Mouse (Mus musculus) lung, embryonic 14.5 days (tissue): ENCODE data around the gene Bmi1. TPM values are rescaled to one million over a fixed set of nuclear protein-coding genes. Genes with fewer than 3 reads are reported as not detected.

Source experiments
- ATAC-seq: fragments of 200-750 bp; cut with Nextera tagmentation; 2 replicates; pipeline ENCODE4 v1.8.0; 2017; ENCODE audit warnings: mild to moderate bottlenecking, moderate TSS enrichment, moderate library complexity; ENCODE audit not compliant: insufficient read depth
- DNase-seq: peaks from one replicate; pipeline ENCODE4 v3.0.0-alpha.2; 2015
- H3K27ac ChIP-seq: fragments of 300-500 bp; sonication (generic); 2 replicates; pipeline ENCODE4 v1.5.1; 2014; ENCODE audit warnings: low read depth, mild to moderate bottlenecking, moderate library complexity
- H3K27me3 ChIP-seq: fragments of 300-500 bp; sonication (generic); 2 replicates; pipeline ENCODE4 v1.6.1; 2014; ENCODE audit warnings: low read length, control low read depth; ENCODE audit not compliant: insufficient read depth
- H3K36me3 ChIP-seq: fragments of 300-500 bp; sonication (generic); 2 replicates; pipeline ENCODE4 v1.6.1; 2014; ENCODE audit warnings: control low read depth; ENCODE audit not compliant: insufficient read depth
- H3K4me1 ChIP-seq: fragments of 300-500 bp; sonication (generic); 2 replicates; pipeline ENCODE4 v1.6.1; 2014; ENCODE audit warnings: antibody characterized with exemption, control low read depth; ENCODE audit not compliant: insufficient read depth
- H3K4me2 ChIP-seq: fragments of 300-500 bp; sonication (generic); 2 replicates; pipeline ENCODE4 v1.6.1; 2014; ENCODE audit warnings: mild to moderate bottlenecking
- H3K4me3 ChIP-seq: fragments of 300-500 bp; sonication (generic); 2 replicates; pipeline ENCODE4 v1.5.1; 2014; ENCODE audit warnings: low read depth, low read length
- H3K9ac ChIP-seq: fragments of 300-500 bp; sonication (generic); 2 replicates; pipeline ENCODE4 v1.6.1; 2014
- H3K9me3 ChIP-seq: fragments of 300-500 bp; sonication (generic); 2 replicates; pipeline ENCODE4 v1.6.1; 2016; ENCODE audit warnings: low read depth, low read length, control low read depth
- CTCF ChIP-seq: IDR thresholded peaks from 2 replicates; pipeline ENCODE4 v1.5.1; 2016; ENCODE audit warnings: antibody characterized with exemption, low read depth
- WGBS: fragments of 180-500 bp; shearing (Covaris S2); extraction: QIAGEN DNeasy Blood & Tissue Kit; methylation state at CpG from one replicate; pipeline ENCODE4 v1.1.7; 2014; 5-methylcytosine and 5-hydroxymethylcytosine counted together
- polyA plus RNA-seq: library from polyadenylated mRNA; unstranded; fragments of >200 nt; fragmentation: Nextera tagmentation; extraction: Ambion mirVana; gene quantifications from 2 replicates; pipeline ENCODE4 v1.2.1, GENCODE M21; 2014

The Bmi1 gene
- 33.4 and 33.8 TPM in 2 replicates for polyA plus RNA-seq

- peak within 1 kb of the TSS; percentile 81 for H3K4me3 ChIP-seq
- DNase-seq (peak; percentile 80), ATAC-seq (peak; percentile 68)
- TF ChIP-seq CTCF, result no peak
- H3K4me2 ChIP-seq, result peak within 1 kb of the TSS; percentile 84
- no peaks in the 10 kb centered on the region for H3K9me3 ChIP-seq
- peaks cover 20% of the 10 kb centered on the region for H3K27me3 ChIP-seq
- H3K9ac ChIP-seq, result peak within 1 kb of the TSS; percentile 92
- H3K27ac ChIP-seq, result peak within 1 kb of the TSS; percentile 93
- no peaks in the 10 kb centered on the region for H3K4me1 ChIP-seq
- H3K36me3 ChIP-seq, result peaks cover 5% of the 10 kb centered on the region; the same call in 1 of the 2 replicates
- WGBS, result under 1% methylated on average over 59 of the region's 77 CpGs
Measured at GRCm38 (mm10) chr2:18676936-18677491, at the start of gene Bmi1. Gene Bmi1, plus strand, starts transcription at chr2:18677018.

GRCm38 (mm10) chr2:18630547-18630946 lies 46.3 kb upstream of the Bmi1 start:
- Histone ChIP-seq H3K27ac (no peak overlapping the region), H3K9me3 (no peaks in the 10 kb centered on the region), H3K4me1 (no peaks in the 10 kb centered on the region), H3K4me2 (no peak overlapping the region), H3K27me3 (no peaks in the 10 kb centered on the region), H3K4me3 (no peak overlapping the region), H3K36me3 (no peaks in the 10 kb centered on the region), H3K9ac (no peak overlapping the region)
- ATAC-seq (no peak), DNase-seq (no peak)
- no peak for TF ChIP-seq CTCF
- WGBS, result 66% methylated on average over 5 of the region's 5 CpGs

DNA sequence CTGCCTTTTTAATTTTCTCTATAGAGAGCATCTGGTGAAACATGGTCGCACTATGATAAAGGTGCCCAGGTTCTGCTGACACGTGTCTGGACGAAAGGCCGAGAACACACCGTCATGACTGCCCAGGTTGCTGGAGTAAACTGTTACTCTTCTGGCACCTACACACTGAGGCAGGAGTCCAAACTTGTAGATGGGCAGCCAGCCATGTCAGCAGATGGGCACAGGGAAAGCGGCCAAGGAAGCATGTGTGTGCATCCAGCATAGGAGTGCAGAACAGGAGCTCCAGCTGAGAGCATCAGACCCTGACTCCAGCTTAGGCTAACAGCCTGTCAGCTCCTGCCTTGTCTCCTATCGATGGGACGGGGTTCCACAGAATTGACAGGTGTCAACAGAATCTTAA lies 41.8 kb upstream of the Bmi1 start:
- 73% methylated on average over 8 of the region's 8 CpGs for WGBS
- DNase-seq, result peak; percentile 24

GRCm38 (mm10) chr2:18648563-18648962 lies 28.3 kb upstream of the Bmi1 start:
- no peak for DNase-seq
- no peaks in the 10 kb centered on the region for H3K4me1 ChIP-seq

More for the DNA sequence above, 41.8 kb upstream of the Bmi1 start:
- Histone ChIP-seq H3K4me3 (no peak overlapping the region), H3K9me3 (no peaks in the 10 kb centered on the region), H3K27ac (no peak overlapping the region), H3K27me3 (no peaks in the 10 kb centered on the region), H3K9ac (no peak overlapping the region), H3K4me1 (no peaks in the 10 kb centered on the region), H3K36me3 (no peaks in the 10 kb centered on the region), H3K4me2 (no peak overlapping the region)
- no peak for TF ChIP-seq CTCF
- no peak for ATAC-seq

DNA sequence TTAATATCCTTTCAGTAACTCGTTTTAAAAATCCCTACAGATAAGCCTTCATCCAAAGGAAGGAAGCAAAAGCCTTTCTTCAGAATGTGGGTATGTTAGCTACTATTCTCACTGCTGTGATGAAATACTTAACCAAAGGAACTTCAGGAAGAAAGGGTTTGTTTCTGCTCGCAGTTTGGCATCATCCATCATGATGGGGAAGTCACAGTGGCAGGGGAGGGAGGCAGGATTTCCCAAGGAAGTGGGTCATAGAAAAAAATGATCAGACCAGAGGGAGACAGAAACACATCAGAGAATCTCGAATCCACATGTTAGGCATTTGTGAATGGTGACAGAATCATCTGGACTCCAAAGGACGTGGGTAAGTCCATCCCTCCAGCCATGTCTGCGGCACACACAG lies 22.0 kb upstream of the Bmi1 start:
- no peaks in the 10 kb centered on the region for H3K27me3 ChIP-seq
- WGBS, result 41% methylated on average over 5 of the region's 5 CpGs
- no peak for TF ChIP-seq CTCF
- no peak overlapping the region for H3K4me3 ChIP-seq
- H3K4me2 ChIP-seq, result no peak overlapping the region
- ATAC-seq (no peak), DNase-seq (peak; percentile 32)
- no peaks in the 10 kb centered on the region for H3K36me3 ChIP-seq
- no peak overlapping the region for H3K27ac ChIP-seq
- H3K4me1 ChIP-seq, result no peaks in the 10 kb centered on the region
- H3K9ac ChIP-seq, result no peak overlapping the region
- no peaks in the 10 kb centered on the region for H3K9me3 ChIP-seq

More at GRCm38 (mm10) chr2:18648563-18648962, 28.3 kb upstream of the Bmi1 start:
- ATAC-seq, result no peak
- Histone ChIP-seq H3K9me3 (no peaks in the 10 kb centered on the region), H3K27ac (no peak overlapping the region), H3K36me3 (no peaks in the 10 kb centered on the region), H3K4me3 (no peak overlapping the region), H3K27me3 (no peaks in the 10 kb centered on the region), H3K9ac (no peak overlapping the region), H3K4me2 (no peak overlapping the region)
- WGBS, result 56% methylated on average over 4 of the region's 4 CpGs
- no peak for TF ChIP-seq CTCF

DNA sequence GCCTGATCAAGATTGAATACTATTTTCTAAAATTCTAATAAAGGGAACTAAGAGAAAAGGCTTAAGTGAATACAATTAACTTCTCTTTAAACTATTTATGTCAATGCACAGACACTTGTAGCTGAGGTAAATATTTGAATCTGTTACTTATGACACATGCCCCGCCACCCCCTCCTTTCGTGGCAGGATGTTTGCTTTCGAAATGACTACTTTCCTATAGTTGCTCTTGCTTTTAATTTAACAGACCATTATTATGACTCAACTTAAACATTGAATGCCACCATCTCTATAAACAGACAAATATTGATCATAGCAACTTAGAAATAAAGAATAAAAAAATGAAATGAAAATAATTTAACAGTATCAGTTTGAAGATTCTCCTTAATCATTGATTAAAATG lies 12.8 kb upstream of the Bmi1 start:
- 74% methylated on average over 3 of the region's 3 CpGs for WGBS
- no peaks in the 10 kb centered on the region for H3K4me1 ChIP-seq
- no peaks in the 10 kb centered on the region for H3K36me3 ChIP-seq
- no peak for TF ChIP-seq CTCF
- DNase-seq (no peak), ATAC-seq (no peak)
- H3K4me3 ChIP-seq, result no peak overlapping the region
- H3K27ac ChIP-seq, result no peak overlapping the region
- no peaks in the 10 kb centered on the region for H3K27me3 ChIP-seq
- no peak overlapping the region for H3K4me2 ChIP-seq
- no peaks in the 10 kb centered on the region for H3K9me3 ChIP-seq
- no peak overlapping the region for H3K9ac ChIP-seq

DNA sequence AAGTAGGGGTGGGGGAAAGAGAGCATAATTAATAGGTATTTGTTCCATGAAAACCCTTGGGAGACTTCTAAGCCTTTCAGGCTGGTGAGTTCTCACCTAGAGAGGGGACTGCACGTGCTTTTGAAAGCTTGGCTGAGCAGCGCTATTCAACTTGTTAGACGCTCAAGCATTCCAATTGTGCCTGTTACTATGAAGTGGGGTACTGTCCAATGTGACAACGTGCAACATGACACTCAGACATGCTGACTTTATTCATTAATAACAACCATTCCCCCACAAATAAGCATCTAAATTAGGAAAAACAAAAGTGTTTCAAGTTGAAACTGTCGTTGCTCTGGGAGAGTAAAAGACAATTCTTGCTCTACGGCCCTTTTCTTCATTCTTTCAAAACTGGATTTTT lies 5.8 kb upstream of the Bmi1 start:
- H3K4me3 ChIP-seq, result no peak overlapping the region
- 32% methylated on average over 6 of the region's 6 CpGs for WGBS
- no peak overlapping the region for H3K27ac ChIP-seq
- no peak for TF ChIP-seq CTCF
- no peak overlapping the region for H3K9ac ChIP-seq
- H3K27me3 ChIP-seq, result no peaks in the 10 kb centered on the region
- no peaks in the 10 kb centered on the region for H3K9me3 ChIP-seq
- H3K4me1 ChIP-seq, result no peaks in the 10 kb centered on the region
- 0 out of 2 replicates have a peak, but pooled peaks cover 3% of the 10 kb centered on the region for H3K36me3 ChIP-seq
- H3K4me2 ChIP-seq, result peak overlapping the region; percentile 20; the same call in 1 of the 2 replicates
- ATAC-seq (no peak), DNase-seq (peak; percentile 25)
